Mouse (Mus musculus) cerebellum, postnatal 14 days (tissue): ENCODE measurements at regions not wholly inside any gene's neighbourhood (a gene's known extent, or its start where the extent isn't known, plus 50 kb on each side); places are given as distances from the start of the nearest gene placed in this dataset.
A peak's percentile ranks its signal among the peaks of the same experiment; 100 is the strongest.
"Not testable (repeated sequence)": the region's sequence is repeated elsewhere in the genome, so short reads cannot be mapped to it uniquely, and the experiment has no call there.

Experiments used
- DNase-seq, 2 experiments: peaks; one replicate each; pipeline ENCODE4 v3.0.0; 2021; ENCODE audit warnings: mixed read lengths in 2 of 2

DNA sequence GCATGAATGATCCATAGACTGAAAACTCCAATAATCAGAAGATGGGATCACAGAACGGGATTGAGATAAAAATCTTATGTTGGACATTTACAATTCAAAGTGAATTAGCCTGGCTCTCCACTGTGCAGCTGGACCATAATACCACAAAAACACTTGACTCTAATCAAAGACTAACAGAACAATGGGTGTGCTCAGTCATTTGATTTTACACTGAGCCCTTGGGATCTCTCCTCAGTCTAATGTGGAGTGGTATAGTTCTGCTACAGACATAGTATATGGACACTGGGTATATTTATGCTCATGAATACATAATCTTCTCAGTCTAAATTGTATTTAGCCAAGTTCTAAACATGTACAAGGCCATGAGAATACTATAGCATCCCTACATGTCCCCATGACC lies 149.4 kb upstream of the Gm10306 start:
- DNase-seq = no peak

DNA sequence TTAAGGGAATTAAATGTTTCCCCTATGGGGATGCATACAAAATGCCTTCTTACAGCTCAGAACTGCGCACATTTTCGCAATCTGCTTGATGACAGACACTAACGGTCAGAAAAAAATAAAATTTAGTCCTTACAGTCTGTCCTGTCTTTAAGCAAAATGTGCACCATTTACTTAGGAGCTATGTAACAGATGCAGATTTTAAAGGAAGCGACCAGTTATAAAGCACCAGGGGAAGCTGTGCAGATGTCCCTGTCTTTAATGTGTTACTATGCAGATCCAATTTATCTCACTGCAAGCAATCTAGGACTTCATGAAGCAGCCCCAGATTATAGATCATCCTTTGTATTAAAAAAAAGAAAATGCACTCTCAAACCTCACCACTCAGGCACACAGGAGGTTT lies 148.8 kb upstream of the Gm10306 start:
- no peak for DNase-seq

DNA sequence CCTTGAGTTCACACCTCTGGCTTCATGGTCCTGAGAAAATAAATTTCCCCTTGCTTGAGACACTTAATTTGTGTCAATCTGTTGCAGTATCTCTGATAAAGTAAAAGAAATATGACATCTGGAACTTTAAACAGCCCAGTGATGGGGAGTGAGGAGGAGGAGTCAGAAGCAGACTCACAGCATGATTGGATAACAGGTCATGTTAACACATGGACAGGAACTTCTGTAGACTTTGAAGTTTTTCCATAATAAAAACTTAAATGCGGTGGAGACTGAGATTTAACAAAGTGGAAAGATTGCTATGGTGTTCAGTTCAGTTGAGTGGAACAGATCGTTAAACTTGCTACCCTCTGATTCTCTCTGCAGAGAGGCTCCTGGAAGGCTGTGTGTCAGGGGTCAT lies 143.7 kb upstream of the Gm10306 start:
- DNase-seq = no peak

DNA sequence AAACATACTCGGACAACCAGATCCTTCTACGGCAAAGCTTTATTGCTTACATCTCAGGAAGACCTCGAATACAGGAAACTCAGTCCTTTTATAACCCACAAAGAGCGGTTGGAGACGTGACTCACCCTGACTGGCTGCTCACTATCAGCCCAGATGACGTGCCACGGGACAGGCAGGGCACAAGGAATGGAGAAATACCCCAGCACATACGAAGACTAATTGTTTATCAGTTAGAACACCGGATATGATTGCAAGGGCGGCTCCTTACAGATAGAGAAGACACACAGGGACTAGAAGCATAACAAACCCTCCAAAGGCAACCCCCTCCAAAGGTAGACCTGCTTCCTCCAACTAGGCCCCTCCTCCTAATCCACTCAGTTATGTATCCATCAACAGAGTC lies 130.8 kb upstream of the Gm10306 start:
- not testable (repeated sequence) for DNase-seq

DNA sequence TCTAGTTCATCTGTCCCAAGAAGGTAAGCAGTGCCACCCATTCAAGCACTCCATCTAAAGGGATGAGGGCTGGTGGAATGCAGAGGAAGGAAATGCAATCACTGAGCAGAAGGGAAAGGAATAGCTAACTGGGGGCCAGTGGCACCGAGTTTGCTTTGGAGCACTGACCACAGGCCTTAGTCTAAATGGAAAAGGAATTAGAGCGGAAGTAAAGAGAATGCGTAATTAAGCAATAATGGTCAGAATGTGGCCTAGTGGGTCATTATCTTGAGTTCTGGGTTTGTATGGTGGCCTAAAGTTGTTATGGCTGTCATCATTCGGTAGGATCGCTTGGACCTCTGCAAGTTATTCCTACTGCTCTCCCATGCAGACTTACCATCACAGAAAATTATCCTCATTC lies 128.8 kb upstream of the Gm10306 start:
- DNase-seq = no peak

DNA sequence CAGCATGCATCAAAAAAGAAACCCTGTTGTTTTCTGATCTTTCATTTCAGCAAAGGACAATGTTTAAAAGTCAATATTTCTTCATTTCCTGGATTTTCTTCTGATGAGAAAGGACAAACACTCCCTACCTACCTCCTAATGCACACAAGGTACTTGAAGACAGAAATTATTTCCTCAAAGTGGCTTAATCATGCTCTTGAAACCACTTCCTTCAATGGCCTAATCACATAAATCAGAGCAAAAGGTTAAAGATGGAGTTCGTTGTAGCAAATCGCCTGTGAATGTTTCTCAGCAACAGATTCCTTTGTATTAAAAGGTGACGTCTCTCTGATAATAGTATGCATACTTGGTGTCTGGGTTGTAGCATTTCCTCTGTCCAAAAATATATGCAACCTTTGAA lies 124.3 kb upstream of the Gm10306 start:
- no peak for DNase-seq

DNA sequence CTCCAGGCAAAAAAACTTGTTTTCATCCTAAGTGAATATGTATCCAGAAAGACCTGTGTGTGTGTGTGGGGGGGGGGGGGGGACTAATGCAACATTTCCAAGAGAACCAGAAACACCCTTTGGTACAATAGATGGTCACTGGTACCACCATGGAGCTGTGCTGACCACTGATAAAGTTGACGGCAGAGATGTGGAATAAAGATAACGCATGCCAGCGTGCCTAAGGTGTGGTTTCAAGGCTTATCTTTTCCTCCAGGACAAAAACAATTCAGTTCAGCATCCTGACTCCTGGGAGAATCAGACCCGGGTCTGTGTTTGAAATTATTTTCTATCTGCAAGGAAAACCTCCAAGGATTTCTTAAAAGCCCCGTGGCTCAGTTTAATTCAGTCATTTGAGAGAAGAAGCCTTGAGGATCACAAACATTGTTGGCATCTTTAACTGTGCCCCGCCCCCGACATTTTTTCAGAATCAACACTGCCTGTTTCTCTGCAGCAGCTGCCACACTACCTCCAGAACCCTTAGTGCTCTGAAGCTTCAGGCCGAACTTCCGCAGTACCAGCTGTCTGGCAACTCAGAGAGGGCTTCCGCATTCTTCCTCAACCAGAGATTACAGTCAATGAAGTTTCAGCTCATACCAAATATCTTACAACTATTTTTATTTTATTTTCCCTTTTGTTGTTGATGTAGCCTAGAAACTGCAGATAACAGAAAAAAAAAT lies 118.5 kb upstream of the Gm10306 start:
- peak; percentile 13 to 31 for DNase-seq

DNA sequence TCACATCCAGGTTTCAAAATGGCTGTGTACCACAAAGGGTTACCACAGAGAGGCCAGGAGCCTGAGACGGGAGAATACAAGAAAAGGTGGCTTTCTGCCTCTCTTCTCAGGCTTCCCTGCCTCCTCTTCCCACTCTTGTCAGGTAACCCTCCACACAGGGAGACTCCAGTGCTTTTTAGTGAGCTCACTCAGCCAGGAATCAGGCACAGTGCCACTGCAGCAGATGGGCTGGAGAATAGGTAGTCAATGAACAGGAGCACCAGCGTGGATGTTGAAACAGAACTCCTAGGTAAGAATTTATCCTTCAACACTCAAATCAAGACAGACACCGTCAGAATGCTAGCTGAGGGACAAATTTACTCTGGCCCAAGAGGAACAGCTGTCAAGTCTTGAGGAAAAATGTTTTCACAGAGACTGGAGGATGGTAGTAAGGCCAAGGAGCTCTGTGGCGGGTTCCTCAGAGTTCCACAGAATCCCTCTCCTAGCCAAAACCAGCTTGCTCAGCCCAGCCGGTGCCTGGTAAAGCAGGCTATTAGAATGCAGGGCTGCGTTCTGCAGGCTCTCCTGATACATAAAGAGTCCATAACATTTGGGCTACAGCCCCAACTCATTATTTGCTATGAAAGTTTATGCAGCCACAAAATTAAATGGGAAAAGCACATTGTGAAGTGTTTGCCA lies 117.0 kb upstream of the Gm10306 start:
- DNase-seq = peak; percentile 91 to 93

DNA sequence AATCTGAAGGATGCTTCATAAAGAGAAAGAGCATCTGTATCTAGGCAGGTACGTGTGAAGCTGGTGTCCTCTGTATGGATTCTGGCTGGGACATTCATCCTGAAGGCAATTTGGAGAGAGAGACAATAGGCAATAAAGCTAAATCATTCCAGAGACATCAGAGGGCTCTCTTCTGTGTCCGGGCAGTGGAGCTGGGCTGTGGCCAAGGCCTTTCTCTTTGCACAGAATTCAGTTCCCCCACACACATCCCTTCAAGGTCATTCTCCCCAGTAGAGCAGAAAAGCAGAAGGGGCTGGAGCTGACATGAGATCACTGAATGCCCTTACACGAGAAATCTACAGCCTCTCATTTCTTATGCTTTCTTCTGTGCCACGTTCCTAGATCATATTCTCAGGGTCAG lies 109.7 kb upstream of the Gm10306 start:
- DNase-seq = no peak
